Mouse (Mus musculus) urinary bladder, postnatal 10 days (tissue): Measurements from ENCODE around the gene Gm21293.
"Not testable (repeated sequence)": the region's sequence is repeated elsewhere in the genome, so short reads cannot be mapped to it uniquely, and the experiment has no call there.

ENCODE experiments used
- DNase-seq: peaks from one replicate; pipeline ENCODE4 v3.0.0; 2022; ENCODE audit warnings: low spot score

The Gm21293 gene

DNA sequence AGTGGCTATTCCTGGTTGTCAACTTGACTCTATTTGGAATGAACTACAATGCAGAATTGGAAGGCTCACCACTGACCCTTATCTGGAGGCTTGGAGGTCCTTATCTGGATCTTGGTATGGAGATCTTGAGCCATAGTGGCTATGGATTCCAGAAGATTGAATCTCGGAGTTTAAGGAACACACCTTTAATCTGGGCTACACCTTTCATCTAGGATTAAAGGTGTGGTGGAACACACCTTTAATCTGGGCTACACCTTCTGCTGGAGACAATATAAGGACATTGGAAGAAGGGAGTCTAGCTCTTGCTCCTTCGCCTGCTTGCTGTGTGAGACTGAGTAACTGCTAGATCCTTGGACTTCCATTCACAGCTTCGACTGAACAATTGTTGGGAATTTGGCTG, at the start of gene Gm21293:
Gene Gm21293 (plus strand): TSS at position 301 of the 400 bp plus-strand sequence.
- not testable (repeated sequence) for DNase-seq

DNA sequence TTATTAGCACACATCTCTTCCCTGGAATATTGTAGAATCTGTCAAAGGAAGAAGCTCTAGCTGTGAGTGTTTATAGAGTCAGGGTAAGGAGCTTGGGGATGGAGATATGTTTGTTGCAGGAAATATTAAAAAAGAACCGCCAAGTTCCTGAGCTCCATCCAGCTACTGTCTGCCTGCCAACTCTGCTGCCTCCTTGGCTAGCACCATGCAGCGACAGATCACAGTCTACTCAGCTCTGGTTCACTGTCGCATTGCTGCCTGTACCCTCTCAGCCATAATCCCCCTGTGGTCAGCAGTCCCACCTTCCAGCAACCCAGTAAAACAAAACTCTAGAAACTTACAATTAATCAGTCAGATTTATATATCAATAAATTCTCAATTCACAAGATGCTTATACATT, 32.7 kb upstream of the Gm21293 start:
- no peak for DNase-seq

DNA sequence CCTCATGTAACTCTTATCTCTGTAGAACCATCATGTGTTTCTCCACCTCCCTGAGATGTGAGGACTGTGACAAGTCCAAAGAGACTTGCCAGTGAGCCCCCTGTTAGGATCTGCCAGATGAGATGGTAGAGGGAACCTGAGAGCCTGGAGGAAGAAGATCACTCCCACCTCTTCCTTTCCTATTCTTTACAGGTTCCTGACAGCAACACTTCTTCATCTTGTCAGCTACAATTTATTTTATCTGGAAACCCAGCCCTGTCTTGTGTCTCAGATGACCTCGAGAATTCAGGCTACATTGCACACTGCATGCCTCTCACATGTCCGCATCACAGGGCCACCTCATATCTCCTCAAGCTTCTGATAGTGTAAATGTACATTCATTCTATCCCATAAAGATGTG, 24.5 kb upstream of the Gm21293 start:
- DNase-seq: no peak

DNA sequence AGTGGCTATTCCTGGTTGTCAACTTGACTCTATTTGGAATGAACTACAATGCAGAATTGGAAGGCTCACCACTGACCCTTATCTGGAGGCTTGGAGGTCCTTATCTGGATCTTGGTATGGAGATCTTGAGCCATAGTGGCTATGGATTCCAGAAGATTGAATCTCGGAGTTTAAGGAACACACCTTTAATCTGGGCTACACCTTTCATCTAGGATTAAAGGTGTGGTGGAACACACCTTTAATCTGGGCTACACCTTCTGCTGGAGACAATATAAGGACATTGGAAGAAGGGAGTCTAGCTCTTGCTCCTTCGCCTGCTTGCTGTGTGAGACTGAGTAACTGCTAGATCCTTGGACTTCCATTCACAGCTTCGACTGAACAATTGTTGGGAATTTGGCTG, 8.4 kb downstream of the Gm21293 start, which contains the start of gene Gm6763:
Gene Gm6763 (plus strand): TSS at position 301 of the 400 bp plus-strand sequence.
- DNase-seq: not testable (repeated sequence)

DNA sequence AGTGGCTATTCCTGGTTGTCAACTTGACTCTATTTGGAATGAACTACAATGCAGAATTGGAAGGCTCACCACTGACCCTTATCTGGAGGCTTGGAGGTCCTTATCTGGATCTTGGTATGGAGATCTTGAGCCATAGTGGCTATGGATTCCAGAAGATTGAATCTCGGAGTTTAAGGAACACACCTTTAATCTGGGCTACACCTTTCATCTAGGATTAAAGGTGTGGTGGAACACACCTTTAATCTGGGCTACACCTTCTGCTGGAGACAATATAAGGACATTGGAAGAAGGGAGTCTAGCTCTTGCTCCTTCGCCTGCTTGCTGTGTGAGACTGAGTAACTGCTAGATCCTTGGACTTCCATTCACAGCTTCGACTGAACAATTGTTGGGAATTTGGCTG, 16.9 kb downstream of the Gm21293 start, which contains the start of gene Gm8764:
Gene Gm8764 (plus strand): TSS at position 301 of the 400 bp plus-strand sequence.
- not testable (repeated sequence) for DNase-seq

DNA sequence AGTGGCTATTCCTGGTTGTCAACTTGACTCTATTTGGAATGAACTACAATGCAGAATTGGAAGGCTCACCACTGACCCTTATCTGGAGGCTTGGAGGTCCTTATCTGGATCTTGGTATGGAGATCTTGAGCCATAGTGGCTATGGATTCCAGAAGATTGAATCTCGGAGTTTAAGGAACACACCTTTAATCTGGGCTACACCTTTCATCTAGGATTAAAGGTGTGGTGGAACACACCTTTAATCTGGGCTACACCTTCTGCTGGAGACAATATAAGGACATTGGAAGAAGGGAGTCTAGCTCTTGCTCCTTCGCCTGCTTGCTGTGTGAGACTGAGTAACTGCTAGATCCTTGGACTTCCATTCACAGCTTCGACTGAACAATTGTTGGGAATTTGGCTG, 25.4 kb downstream of the Gm21293 start, which contains the start of gene Gm21304:
Gene Gm21304 (plus strand): TSS at position 301 of the 400 bp plus-strand sequence.
- DNase-seq: not testable (repeated sequence)

DNA sequence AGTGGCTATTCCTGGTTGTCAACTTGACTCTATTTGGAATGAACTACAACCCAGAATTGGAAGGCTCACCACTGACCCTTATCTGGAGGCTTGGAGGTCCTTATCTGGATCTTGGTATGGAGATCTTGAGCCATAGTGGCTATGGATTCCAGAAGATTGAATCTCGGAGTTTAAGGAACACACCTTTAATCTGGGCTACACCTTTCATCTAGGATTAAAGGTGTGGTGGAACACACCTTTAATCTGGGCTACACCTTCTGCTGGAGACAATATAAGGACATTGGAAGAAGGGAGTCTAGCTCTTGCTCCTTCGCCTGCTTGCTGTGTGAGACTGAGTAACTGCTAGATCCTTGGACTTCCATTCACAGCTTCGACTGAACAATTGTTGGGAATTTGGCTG, 33.9 kb downstream of the Gm21293 start, which contains the start of gene Gm21312:
Gene Gm21312 (plus strand): TSS at position 301 of the 400 bp plus-strand sequence.
- DNase-seq: not testable (repeated sequence)

DNA sequence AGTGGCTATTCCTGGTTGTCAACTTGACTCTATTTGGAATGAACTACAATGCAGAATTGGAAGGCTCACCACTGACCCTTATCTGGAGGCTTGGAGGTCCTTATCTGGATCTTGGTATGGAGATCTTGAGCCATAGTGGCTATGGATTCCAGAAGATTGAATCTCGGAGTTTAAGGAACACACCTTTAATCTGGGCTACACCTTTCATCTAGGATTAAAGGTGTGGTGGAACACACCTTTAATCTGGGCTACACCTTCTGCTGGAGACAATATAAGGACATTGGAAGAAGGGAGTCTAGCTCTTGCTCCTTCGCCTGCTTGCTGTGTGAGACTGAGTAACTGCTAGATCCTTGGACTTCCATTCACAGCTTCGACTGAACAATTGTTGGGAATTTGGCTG, 42.4 kb downstream of the Gm21293 start, which contains the start of gene Gm20765:
Gene Gm20765 (plus strand): TSS at position 301 of the 400 bp plus-strand sequence.
- DNase-seq: not testable (repeated sequence)

DNA sequence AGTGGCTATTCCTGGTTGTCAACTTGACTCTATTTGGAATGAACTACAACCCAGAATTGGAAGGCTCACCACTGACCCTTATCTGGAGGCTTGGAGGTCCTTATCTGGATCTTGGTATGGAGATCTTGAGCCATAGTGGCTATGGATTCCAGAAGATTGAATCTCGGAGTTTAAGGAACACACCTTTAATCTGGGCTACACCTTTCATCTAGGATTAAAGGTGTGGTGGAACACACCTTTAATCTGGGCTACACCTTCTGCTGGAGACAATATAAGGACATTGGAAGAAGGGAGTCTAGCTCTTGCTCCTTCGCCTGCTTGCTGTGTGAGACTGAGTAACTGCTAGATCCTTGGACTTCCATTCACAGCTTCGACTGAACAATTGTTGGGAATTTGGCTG, 51.0 kb downstream of the Gm21293 start, which contains the start of gene Gm4340:
Gene Gm4340 (plus strand): TSS at position 301 of the 400 bp plus-strand sequence.
- DNase-seq: not testable (repeated sequence)
